Mouse (Mus musculus) myocyte (in vitro differentiated cells): Measurements from ENCODE around the gene Gm20388.

Experiments
- E2F4 ChIP-seq: IDR thresholded peaks from one replicate; pipeline ENCODE4 v1.6.1; 2011; ENCODE audit warnings: mild to moderate bottlenecking, control low read depth, moderate library complexity; ENCODE audit not compliant: insufficient read depth
- MAX ChIP-seq: IDR thresholded peaks from one replicate; pipeline ENCODE4 v1.6.1; 2011; ENCODE audit warnings: low read depth, mild to moderate bottlenecking, control low read depth
- MYOD1 ChIP-seq, 3 experiments: IDR thresholded peaks; one replicate each; pipeline ENCODE4 v1.6.1; 2011; ENCODE audit warnings: control low read depth in 2 of 3, low read depth in 2 of 3, mild to moderate bottlenecking in 2 of 3, moderate library complexity in 1 of 3; ENCODE audit not compliant: insufficient read length in 2 of 3, control insufficient read depth in 1 of 3
- MYOG ChIP-seq, 3 experiments: IDR thresholded peaks; one replicate each; pipeline ENCODE4 v1.6.1; 2011; ENCODE audit warnings: control low read depth in 2 of 3, low read depth in 2 of 3, mild to moderate bottlenecking in 2 of 3; ENCODE audit not compliant: insufficient read length in 2 of 3, control insufficient read depth in 1 of 3, insufficient read depth in 1 of 3
- POLR2A ChIP-seq: IDR thresholded peaks from one replicate; pipeline ENCODE4 v1.6.1; 2011; ENCODE audit warnings: low read depth, mild to moderate bottlenecking, control low read depth, moderate library complexity; ENCODE audit not compliant: insufficient read length
- POLR2AphosphoS2 ChIP-seq: IDR thresholded peaks from one replicate; pipeline ENCODE4 v1.6.1; 2011; ENCODE audit warnings: low read depth, control low read depth; ENCODE audit not compliant: insufficient read length
- TCF12 ChIP-seq: IDR thresholded peaks from one replicate; pipeline ENCODE4 v1.6.1; 2011; ENCODE audit warnings: mild to moderate bottlenecking, control low read depth; ENCODE audit not compliant: poor library complexity, insufficient read depth, severe bottlenecking

- TF ChIP-seq POLR2A (no peak), MAX (no peak), MYOD1 (IDR thresholded peaks at IDR 0.05; ENCODE audit: control insufficient read depth in 1 of 3, insufficient read length in 2 of 3, low read depth in 2 of 3) (no peak), E2F4 (no peak), MYOG (IDR thresholded peaks at IDR 0.05; ENCODE audit: control insufficient read depth in 1 of 3, insufficient read depth in 1 of 3, insufficient read length in 2 of 3, low read depth in 2 of 3) (no peak), POLR2AphosphoS2 (no peak), TCF12 (no peak)
Observed at GRCm38 (mm10) chr8:122329553-122330239, 2419.1 kb downstream of the Gm20388 start.
